Mouse (Mus musculus) right cerebral cortex, postnatal 10 days (tissue): ENCODE results near the gene Arhgef3.
A peak's percentile ranks its signal among the peaks of the same experiment; 100 is the strongest.

ENCODE experiments used
- DNase-seq, 2 experiments: peaks; one replicate each; pipeline ENCODE4 v3.0.0; 2021; ENCODE audit warnings: low spot score in 2 of 2

Arhgef3 gene

DNA sequence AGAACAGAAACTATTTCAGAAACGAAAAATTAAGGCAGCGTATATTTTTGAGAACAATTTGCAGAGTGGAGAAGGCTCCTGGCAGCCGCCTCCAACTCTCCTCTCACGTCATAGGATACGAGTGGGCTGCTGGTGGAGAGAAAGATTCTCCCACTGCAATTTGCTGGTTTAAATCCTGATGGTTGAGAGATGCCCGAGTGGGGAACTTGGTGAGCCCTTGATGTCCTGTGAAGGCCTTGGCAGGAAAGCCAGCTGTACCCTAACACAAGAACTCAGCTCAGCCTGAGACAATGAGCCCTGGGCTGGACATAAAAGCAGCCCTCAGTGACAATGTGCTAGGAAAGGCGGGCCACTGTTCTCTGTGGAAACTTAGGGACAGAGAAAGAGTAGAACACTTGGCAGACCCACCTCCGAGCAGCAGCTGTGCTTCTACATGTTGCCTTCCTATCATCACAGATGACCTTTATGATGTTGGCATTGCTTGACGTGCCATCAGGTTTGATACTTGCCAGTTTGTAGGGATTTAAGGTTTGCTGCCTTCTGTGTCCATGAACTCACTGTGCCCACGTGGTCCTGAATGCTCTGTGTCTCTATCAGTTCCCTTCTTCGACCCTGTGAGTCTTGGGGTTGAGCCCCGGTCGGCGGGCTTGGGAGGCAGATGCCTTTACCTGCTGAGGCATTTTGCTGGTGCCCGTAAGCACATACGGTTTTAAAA lies 154.4 kb downstream of the Arhgef3 start:
- DNase-seq: peak; percentile 69 to 78

DNA sequence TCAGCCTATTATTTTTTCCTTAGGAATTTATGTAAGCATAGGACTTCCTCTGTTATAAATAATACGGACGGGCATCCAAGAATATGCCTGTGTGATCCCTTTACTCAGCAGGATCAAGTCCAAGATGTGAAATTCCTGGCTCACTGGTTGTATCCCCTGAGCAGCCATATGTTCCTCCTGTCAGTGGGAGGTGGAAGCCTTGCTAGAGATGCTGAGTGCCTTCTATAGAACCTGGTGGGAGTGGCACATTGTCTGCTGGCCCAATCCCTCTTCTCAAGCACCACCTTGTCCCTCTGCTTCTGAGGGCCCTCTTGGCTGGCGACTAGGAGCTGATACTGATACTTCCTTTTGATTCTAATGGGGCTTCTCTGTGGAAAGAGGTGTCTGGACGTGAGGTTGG lies 155.1 kb downstream of the Arhgef3 start:
- DNase-seq: peak; percentile 69 to 87

DNA sequence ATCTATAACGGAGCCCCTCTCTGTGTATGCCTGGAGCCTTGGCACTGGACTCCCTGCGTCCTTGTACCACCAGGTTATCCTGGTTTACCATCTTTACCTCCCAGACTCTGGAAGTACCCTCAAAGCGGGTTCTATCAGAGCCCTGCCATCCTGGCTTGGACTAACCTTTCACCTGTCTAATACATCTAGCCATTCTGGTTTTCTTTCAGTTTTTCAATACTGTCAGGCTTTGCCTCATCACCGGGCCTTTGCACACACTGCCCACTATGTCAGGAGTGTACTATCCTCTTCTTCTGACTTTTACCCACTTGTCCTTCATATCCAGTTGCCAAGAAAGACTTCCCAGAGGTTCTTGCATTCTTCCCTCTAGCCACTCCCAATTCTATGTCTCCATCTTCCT lies 155.8 kb downstream of the Arhgef3 start:
- no peak for DNase-seq

DNA sequence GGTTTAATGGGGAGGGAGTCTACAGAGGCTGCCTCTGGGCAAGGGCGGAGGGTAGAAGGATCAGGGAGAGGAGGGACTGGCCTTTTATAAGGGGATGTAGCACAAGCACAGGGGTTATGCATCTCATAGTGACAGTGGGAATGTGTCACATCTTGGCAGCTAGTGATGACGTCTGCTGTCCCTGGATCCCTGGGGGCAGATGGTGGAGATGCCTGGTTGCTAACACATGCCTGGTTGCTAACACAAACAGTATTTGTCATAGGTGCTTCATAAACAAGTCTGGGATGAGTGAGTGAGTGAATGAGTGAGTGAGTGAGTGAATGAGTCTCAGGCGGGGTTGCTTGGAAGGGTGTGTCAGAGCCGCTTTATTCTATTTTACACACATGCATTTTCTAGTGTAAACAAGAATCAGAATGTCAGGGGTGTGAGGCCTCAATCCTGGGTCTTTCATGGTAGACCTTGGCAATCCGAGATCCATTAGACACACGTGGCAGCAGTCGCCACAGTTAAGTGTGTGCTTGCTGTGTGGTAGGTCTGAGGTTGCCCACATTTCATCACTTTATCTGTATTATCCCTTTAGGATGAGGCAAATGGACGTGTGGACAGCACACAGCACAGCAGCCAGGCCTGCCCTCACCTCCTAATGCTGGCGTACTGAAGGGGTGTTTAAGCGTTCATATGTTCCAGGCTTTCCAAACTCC lies 156.8 kb downstream of the Arhgef3 start:
- DNase-seq: no peak

GRCm38 (mm10) chr14:27272072-27272834 lies 157.6 kb downstream of the Arhgef3 start:
- no peak for DNase-seq

- no peak for DNase-seq
Measured at GRCm38 (mm10) chr14:27272835-27273138, 158.1 kb downstream of the Arhgef3 start.

- no peak for DNase-seq
Measured at GRCm38 (mm10) chr14:27273169-27273568, 158.5 kb downstream of the Arhgef3 start.

DNA sequence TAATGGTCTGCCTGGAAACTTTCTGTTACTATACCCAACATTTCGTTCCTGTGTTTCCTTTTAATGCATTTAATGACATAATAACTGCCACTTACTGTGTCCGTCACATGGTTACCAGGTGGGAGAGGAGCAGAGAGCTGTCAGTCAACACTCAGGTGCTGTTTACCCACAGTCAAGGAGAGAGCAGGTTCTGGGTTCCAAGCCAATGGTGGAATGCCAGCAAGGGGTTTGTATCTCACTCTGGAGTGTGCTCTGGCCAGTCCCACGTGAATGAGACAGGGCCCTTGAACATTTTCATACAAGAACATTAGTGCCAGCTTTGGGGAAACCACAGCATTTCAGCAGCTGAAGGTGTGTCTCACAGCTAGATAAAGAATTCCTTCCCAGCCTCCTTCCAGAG lies 162.6 kb downstream of the Arhgef3 start:
- no peak for DNase-seq

DNA sequence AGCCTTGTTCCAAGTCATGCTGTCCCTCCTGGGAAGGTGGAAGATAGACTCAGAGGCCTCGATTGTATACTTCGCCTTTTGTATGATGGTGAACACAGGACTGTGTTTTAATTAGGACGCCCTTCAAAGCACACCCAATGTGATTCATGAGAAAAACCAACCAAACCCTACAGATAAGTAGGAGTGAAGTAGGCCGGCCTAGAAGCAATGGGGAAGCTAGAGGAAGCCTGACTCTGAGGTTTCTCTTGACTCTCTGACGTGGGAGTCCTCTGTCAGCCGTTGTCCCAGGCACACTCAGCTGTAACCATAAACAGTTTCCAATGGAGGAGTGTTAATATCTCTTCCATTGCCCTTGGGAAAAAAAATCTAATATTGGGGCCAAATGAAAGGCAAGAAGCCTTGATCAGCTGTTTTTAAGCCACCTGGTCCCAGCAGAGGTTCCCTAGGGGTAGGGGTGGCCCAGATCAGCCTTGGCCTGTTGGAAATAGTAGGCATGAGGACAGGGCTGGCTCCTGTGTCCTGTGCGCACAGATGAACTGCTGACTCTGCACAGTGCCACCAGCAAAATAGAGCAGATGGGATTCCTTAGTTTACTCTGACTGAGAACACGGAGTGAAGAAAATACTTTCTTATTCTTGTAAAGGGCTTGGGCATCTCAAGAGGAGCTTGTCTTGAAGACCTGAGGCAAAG lies 165.6 kb downstream of the Arhgef3 start:
- no peak for DNase-seq

DNA sequence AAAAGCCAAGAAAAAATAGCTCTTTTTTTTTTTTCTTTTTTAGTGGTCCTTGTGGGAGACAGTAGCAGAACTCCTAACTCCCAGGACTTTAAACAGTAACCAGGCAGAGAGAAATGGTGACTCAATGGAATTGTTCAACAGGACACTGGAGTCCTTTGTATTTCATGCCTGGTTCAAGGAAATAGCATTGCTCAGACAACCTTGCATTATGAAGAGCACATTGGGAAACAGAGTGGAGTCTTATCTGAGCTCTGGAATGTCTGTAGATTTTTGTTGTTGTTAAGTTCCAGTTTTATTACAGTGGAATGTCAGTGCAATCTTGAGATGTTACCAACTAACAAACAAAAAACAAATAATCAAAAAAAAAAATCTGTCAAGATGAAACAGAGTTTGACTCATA lies 169.3 kb downstream of the Arhgef3 start:
- DNase-seq: no peak

DNA sequence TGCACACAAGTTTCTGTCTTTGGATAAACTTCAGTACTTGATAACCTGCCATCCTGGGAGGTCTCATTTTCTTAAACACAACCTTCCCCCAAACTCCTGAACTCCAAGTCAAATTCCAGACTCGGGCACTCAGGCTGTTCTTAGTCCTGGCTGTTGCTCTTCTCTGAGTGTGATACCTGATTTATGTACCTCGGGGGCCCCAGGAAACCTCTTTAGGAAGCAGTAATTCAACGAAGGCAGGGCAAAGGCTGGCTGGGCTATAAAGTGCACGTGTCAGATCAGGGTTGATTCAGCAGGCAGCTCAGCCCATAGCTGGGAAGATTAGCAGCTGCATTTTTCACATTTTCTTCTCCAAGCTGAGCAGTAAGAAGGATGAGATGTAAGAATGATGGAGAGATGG lies 171.5 kb downstream of the Arhgef3 start:
- DNase-seq: no peak

DNA sequence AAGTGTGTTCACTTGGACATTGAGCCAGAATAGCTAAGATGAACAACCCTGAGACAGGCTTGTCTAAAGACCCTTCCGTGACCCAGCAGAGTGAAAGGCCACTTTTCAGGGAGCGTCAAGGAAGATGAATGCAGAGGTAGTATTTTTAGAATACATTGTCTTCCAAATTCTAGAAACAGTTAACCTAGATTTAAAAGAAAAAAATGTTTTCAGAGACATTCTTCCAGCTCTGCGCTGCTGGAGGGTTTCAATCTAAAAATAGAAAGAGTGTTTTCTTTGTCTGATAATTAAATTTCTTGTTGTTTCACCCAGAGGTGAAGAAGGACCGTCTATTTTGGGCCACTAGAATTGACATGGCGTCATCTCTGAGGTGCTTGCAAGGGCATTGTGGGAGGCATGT lies 174.4 kb downstream of the Arhgef3 start:
- DNase-seq: no peak

DNA sequence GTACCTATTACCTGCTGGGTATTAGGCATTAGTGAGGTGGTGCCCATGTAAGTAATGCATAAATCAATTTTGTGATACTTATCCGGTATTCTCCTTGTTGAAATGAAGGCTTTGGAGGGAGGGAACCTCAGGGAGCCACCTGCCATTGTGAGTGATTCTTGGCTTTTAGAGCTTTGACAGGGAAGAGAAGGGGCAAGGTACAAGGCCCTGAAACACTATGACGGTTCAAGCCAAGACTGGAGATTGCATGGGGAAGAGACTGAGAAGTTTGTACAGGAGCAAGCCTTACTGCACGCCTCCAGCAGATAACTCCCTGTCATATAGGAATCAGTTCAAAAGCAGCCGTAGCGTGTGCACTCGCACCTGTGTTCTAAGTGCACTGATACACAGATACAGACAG lies 177.4 kb downstream of the Arhgef3 start:
- no peak for DNase-seq

DNA sequence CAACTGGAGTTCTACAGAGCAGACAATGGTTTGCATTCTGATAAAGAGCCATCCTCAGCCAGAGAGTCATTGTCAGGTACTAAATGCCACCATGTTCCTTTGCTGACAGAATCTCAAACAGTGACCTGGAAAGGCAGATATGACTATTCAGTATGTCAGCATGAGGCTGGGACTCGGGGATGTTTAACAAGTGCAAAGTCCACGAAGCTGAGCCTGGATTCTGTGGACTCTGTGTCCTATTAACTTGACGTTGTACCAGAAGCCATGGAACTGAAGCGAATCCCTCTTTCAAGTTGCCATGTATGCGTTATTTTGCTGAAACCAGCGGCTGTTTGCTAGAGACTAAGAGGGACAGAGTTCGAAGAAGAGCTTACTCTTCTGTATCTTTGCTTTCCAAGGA lies 181.1 kb downstream of the Arhgef3 start:
- no peak for DNase-seq

DNA sequence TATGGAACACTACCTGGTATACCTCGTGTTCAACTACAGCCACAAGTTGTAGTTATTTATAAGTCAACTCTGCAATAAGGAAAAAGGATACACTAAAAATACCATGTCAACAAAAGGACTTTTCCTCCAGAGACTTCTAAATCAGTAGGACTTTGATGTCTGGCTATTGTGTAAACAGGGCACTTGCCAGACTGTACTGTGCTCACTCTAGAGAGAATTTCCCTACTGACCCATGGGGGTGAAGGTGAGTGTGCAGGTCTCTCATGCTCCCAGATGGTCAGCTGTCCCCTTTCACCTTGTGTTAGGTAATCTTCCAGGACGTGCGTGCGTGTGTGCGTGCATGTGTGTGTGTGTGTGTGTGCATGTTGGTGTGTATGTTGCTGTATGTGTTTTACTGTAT lies 182.3 kb downstream of the Arhgef3 start:
- DNase-seq: no peak

- no peak for DNase-seq
Measured at GRCm38 (mm10) chr14:27298875-27299274, 184.2 kb downstream of the Arhgef3 start.

- DNase-seq: no peak
Measured at GRCm38 (mm10) chr14:27299705-27300104, 185.0 kb downstream of the Arhgef3 start.

GRCm38 (mm10) chr14:27301768-27302499 lies 187.2 kb downstream of the Arhgef3 start:
- DNase-seq: no peak

- no peak for DNase-seq
Measured at GRCm38 (mm10) chr14:27303294-27303693, 188.6 kb downstream of the Arhgef3 start.

DNA sequence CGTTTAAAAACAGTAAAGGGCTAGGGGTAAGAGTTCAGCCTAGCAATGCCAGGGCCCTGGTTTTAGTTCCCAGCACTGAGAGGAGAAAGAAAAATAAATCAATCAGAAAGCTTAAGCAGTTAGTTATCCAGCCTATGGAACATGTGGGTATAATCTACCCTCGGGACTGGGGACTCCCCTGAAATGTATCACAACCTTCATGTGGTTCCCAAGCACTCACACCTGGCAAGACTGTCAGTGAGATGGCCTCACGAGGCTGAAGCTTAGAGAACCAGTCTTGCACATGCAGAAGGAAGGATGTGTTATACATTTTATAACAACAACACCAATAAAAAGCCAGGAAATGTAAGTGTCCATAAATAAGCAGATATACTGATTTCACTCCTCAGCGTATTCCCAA lies 189.7 kb downstream of the Arhgef3 start:
- DNase-seq: no peak

DNA sequence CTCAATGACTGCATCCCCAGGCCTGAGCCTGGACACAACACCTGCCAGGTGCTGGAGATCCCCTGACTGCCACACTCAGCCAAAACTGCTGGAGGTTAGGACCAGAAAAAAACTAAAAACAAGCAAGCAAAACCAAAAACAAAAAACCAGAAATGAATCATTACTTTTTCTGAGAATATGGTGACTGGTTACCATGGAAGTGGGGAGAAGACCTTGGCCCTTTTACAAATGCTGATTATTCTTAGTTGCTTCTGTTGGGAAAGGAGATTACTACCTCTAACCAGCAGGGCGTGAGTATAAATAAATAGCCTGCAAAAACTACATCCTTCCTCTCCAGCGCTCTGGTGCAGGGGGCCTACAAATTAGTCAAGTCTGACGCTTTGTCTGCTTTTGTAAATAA lies 194.1 kb downstream of the Arhgef3 start:
- no peak for DNase-seq
